Mouse (Mus musculus): ENCODE data around the gene Entr1.

- no peak for TF ChIP-seq TAL1 (IDR thresholded peaks at IDR 0.05; ENCODE audit: low read length)
- TF ChIP-seq GATA1 (IDR thresholded peaks at IDR 0.05; ENCODE audit: low read length): no peak
Observed at GRCm38 (mm10) chr2:26400296-26400695, 11.2 kb upstream of the Entr1 start.

All from erythroblast, embryonic 14.5 days (primary cell).